Mouse (Mus musculus): ENCODE results near the gene Upk3b. TPM values are rescaled to one million over a fixed set of nuclear protein-coding genes. Genes with fewer than 3 reads are reported as not detected.

Gene Upk3b
- polyA plus RNA-seq (2012; fragmentation: generic; extraction: Trizol): under 1 TPM; 0.02 to 0.73 TPM

DNA sequence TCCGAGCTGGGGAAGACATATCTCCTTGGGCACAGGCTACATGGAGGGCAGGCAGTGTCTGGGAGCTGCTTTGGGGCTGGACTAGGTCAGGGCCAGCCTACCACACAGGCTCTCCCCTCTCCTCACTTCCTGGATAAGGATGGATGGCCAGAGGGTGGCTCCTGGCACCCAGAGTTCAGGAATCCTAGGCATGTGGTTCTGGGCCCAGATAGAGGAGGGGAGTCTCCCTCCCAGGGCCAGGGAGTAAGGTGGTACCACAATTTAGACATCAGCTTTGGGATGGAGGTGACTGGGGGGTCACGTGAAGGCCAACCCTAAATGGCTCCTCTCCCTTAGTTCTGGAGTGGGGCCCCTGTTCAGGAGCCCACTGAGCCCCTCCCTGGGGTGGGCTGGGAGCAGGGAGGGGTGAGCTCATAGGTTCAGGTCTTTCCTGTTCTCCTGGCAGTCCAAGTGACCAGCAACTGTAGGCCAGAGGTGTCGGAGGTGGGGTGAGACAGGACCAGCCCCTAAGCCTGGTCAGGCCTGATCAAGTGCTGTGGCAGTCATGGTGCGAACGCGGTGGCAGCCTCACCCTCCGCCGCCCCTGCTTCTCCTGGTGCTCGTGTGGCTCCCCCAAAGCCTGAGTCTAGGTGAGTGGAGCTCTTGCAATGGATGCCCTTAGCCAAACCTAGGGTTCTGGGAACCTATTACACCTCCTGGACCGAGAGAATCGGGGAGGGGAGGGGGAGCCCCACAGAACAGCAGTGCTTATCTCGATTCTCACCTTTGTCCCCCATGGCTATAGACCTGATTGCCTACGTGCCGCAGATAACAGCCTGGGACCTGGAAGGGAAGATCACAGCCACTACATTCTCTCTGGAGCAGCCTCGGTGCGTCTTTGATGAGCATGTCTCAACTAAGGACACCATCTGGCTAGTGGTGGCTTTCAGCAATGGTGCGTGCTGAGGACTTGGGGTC lies at the start of gene Upk3b:
TSS of gene Upk3b (plus strand) at position 239 of the 957 bp plus-strand sequence.

GRCm38 (mm10) chr5:135994725-135995687 lies 43.3 kb upstream of the Upk3b start, which contains the start of gene Dtx2:
Gene Dtx2 (plus strand): TSS chr5:135994800.

GRCm38 (mm10) chr5:136054301-136055077 lies 16.2 kb downstream of the Upk3b start, which contains the start of gene Upk3bl:
Gene Upk3bl (plus strand): TSS chr5:136054492.

GRCm38 (mm10) chr5:136083669-136084107 lies 45.4 kb downstream of the Upk3b start, which contains the start of gene Rasa4:
Gene Rasa4 (plus strand): TSS chr5:136083916.

Other genes with a start within 250 kb of the Upk3b start
- under 1 TPM in 1 of 2 experiments, not detected in 1; 0.01 TPM for gene Srrm3, start 231.6 kb upstream of the Upk3b start, polyA plus RNA-seq (2012; fragmentation: generic; extraction: Trizol)
- 1 to 10 TPM; 1.3 to 1.4 TPM for gene Hspb1, start 150.6 kb upstream of the Upk3b start, polyA plus RNA-seq (2012; fragmentation: generic; extraction: Trizol)
- 100 to 1,000 TPM in 1 of 2 experiments, 10 to 100 TPM in 1; 60.4 to 122 TPM for gene Ywhag, start 103.9 kb upstream of the Upk3b start, polyA plus RNA-seq (2012; fragmentation: generic; extraction: Trizol)
- 1 to 10 TPM; 3.7 to 9.4 TPM for gene Ssc4d, start 64.0 kb upstream of the Upk3b start, polyA plus RNA-seq (2012; fragmentation: generic; extraction: Trizol)
- 1 to 10 TPM in 1 of 2 experiments, under 1 TPM in 1; 0.02 to 1.0 TPM for gene Zp3, start 58.4 kb upstream of the Upk3b start, polyA plus RNA-seq (2012; fragmentation: generic; extraction: Trizol)
- 10 to 100 TPM; 12.7 to 19.1 TPM for gene Dtx2, start 43.7 kb upstream of the Upk3b start, polyA plus RNA-seq (2012; fragmentation: generic; extraction: Trizol)
- gene Upk3bl, start 16.0 kb downstream of the Upk3b start, polyA plus RNA-seq (2012; fragmentation: generic; extraction: Trizol): 1 to 10 TPM in 1 of 2 experiments, under 1 TPM in 1; 0.50 to 1.1 TPM
- 10 to 100 TPM; 33.4 to 45.9 TPM for gene Rasa4, start 45.4 kb downstream of the Upk3b start, polyA plus RNA-seq (2012; fragmentation: generic; extraction: Trizol)
- gene Polr2j, start 78.1 kb downstream of the Upk3b start, polyA plus RNA-seq (2012; fragmentation: generic; extraction: Trizol): 100 to 1,000 TPM; 191 to 235 TPM
- gene Lrwd1, start 97.6 kb downstream of the Upk3b start, polyA plus RNA-seq (2012; fragmentation: generic; extraction: Trizol): 10 to 100 TPM; 27.7 to 44.7 TPM
- 1 to 10 TPM; 3.9 to 9.5 TPM for gene Alkbh4, start 97.7 kb downstream of the Upk3b start, polyA plus RNA-seq (2012; fragmentation: generic; extraction: Trizol)
- 10 to 100 TPM; 10.5 to 11.4 TPM for gene Orai2, start 132.2 kb downstream of the Upk3b start, polyA plus RNA-seq (2012; fragmentation: generic; extraction: Trizol)
- gene Prkrip1, start 160.5 kb downstream of the Upk3b start, polyA plus RNA-seq (2012; fragmentation: generic; extraction: Trizol): 10 to 100 TPM; 27.8 to 38.1 TPM
- gene Sh2b2, start 208.1 kb downstream of the Upk3b start, polyA plus RNA-seq (2012; fragmentation: generic; extraction: Trizol): 1 to 10 TPM; 2.2 to 4.0 TPM